Mouse (Mus musculus) C2C12 (cell line): ENCODE measurements around the gene Irf2. TPM values are rescaled to one million over a fixed set of nuclear protein-coding genes. Genes with fewer than 3 reads are reported as not detected.

Experiments used
- H3K27me3 ChIP-seq: one replicate; pipeline ENCODE4 v1.6.1; 2011; ENCODE audit not compliant: control insufficient read depth, insufficient read depth, insufficient read length
- H3K36me3 ChIP-seq: one replicate; pipeline ENCODE4 v1.6.1; 2011; ENCODE audit not compliant: control insufficient read depth, insufficient read depth
- H3K4me3 ChIP-seq: one replicate; pipeline ENCODE4 v1.5.1; 2011; ENCODE audit warnings: mild to moderate bottlenecking, control low read depth; ENCODE audit not compliant: poor library complexity, insufficient read depth, severe bottlenecking
- H3K79me2 ChIP-seq: one replicate; pipeline ENCODE4 v1.6.1; 2011; ENCODE audit not compliant: control insufficient read depth, insufficient read depth
- H3K79me3 ChIP-seq: one replicate; pipeline ENCODE4 v1.6.1; 2011; ENCODE audit warnings: low read depth, control low read depth
- H3ac ChIP-seq: one replicate; pipeline ENCODE3; 2011; ENCODE audit warnings: low read depth; ENCODE audit not compliant: control insufficient read depth, insufficient read length
- CEBPB ChIP-seq: IDR thresholded peaks from one replicate; pipeline ENCODE4 v1.6.1; 2011; ENCODE audit warnings: low read depth, mild to moderate bottlenecking, control low read depth, moderate library complexity
- CTCF ChIP-seq: IDR thresholded peaks from one replicate; pipeline ENCODE4 v1.5.1; 2011; ENCODE audit not compliant: control insufficient read depth, insufficient read depth, insufficient read length
- FOSL1 ChIP-seq: IDR thresholded peaks from one replicate; pipeline ENCODE4 v1.8.0; 2011; ENCODE audit warnings: mild to moderate bottlenecking, low read length; ENCODE audit not compliant: poor library complexity, insufficient read depth, severe bottlenecking
- MAX ChIP-seq: IDR thresholded peaks from one replicate; pipeline ENCODE4 v1.6.1; 2011; ENCODE audit warnings: mild to moderate bottlenecking, control low read depth
- MYOD1 ChIP-seq: IDR thresholded peaks from one replicate; pipeline ENCODE4 v1.6.1; 2011; ENCODE audit warnings: low read depth; ENCODE audit not compliant: control insufficient read depth, insufficient read length
- MYOG ChIP-seq: IDR thresholded peaks from one replicate; pipeline ENCODE4 v1.6.1; 2011; ENCODE audit not compliant: control insufficient read depth, insufficient read length; ENCODE audit errors: extremely low read depth
- USF1 ChIP-seq: IDR thresholded peaks from one replicate; pipeline ENCODE4 v1.6.1; 2011; ENCODE audit warnings: low read depth, mild to moderate bottlenecking, control low read depth, moderate library complexity
- polyA plus RNA-seq: library from polyadenylated mRNA; unstranded; fragments of >200 nt; fragmentation: generic; extraction: Trizol; gene quantifications from one replicate; pipeline ENCODE4 v1.2.1, GENCODE M21; 2012; ENCODE audit warnings: missing spikeins

Gene Irf2
- polyA plus RNA-seq, 1 experiment = 7.6 TPM

GRCm38 (mm10) chr8:46840791-46841190 lies 101.3 kb downstream of the Irf2 start:
- H3K4me3 ChIP-seq = no peak overlapping the region
- TF ChIP-seq FOSL1 (no peak), MYOD1 (no peak), CTCF (no peak), MAX (no peak), MYOG (no peak), USF1 (no peak), CEBPB (no peak)
- no peaks in the 10 kb centered on the region for H3K27me3 ChIP-seq
- no peaks in the 10 kb centered on the region for H3K79me2 ChIP-seq
- H3K79me3 ChIP-seq = no peaks in the 10 kb centered on the region
- no peak overlapping the region for H3ac ChIP-seq
- peaks cover 26% of the 10 kb centered on the region for H3K36me3 ChIP-seq

GRCm38 (mm10) chr8:46842676-46843181 lies 103.2 kb downstream of the Irf2 start:
- H3K27me3 ChIP-seq = no peaks in the 10 kb centered on the region
- H3K4me3 ChIP-seq = no peak overlapping the region
- H3K79me3 ChIP-seq = no peaks in the 10 kb centered on the region
- peaks cover 35% of the 10 kb centered on the region for H3K36me3 ChIP-seq
- TF ChIP-seq MAX = no peak
- no peak for TF ChIP-seq CEBPB
- no peak for TF ChIP-seq MYOG
- TF ChIP-seq MYOD1 = no peak
- TF ChIP-seq USF1 = no peak
- no peak for TF ChIP-seq CTCF
- no peak for TF ChIP-seq FOSL1
- H3K79me2 ChIP-seq = no peaks in the 10 kb centered on the region
- no peak overlapping the region for H3ac ChIP-seq

- TF ChIP-seq MYOD1 = no peak
- no peak for TF ChIP-seq MYOG
- no peak for TF ChIP-seq CEBPB
- TF ChIP-seq USF1 = no peak
- TF ChIP-seq CTCF = no peak
- no peak for TF ChIP-seq MAX
- no peak for TF ChIP-seq FOSL1
- H3K79me3 ChIP-seq = no peaks in the 10 kb centered on the region
- no peaks in the 10 kb centered on the region for H3K79me2 ChIP-seq
- no peaks in the 10 kb centered on the region for H3K27me3 ChIP-seq
- H3ac ChIP-seq = no peak overlapping the region
- H3K36me3 ChIP-seq = peaks cover 34% of the 10 kb centered on the region
- no peak overlapping the region for H3K4me3 ChIP-seq
These were observed 104.3 kb downstream of the Irf2 start for GRCm38 (mm10) chr8:46843855-46844254.

GRCm38 (mm10) chr8:46844371-46844973 lies 104.9 kb downstream of the Irf2 start:
- Histone ChIP-seq H3ac (no peak overlapping the region), H3K79me2 (no peaks in the 10 kb centered on the region), H3K4me3 (no peak overlapping the region), H3K79me3 (no peaks in the 10 kb centered on the region), H3K27me3 (no peaks in the 10 kb centered on the region), H3K36me3 (peaks cover 34% of the 10 kb centered on the region)
- TF ChIP-seq FOSL1 (no peak), USF1 (no peak), MYOD1 (no peak), CTCF (no peak), MYOG (no peak), MAX (no peak)

- no peak overlapping the region for H3K4me3 ChIP-seq
These were observed 105.6 kb downstream of the Irf2 start for GRCm38 (mm10) chr8:46844974-46845774.

More at GRCm38 (mm10) chr8:46844974-46845774, 105.6 kb downstream of the Irf2 start:
- TF ChIP-seq MAX (no peak), MYOG (no peak), MYOD1 (no peak), USF1 (no peak), FOSL1 (no peak), CEBPB (no peak), CTCF (no peak)
- peaks cover 34% of the 10 kb centered on the region for H3K36me3 ChIP-seq
- no peaks in the 10 kb centered on the region for H3K79me2 ChIP-seq
- H3K27me3 ChIP-seq = no peaks in the 10 kb centered on the region
- H3ac ChIP-seq = no peak overlapping the region
- no peaks in the 10 kb centered on the region for H3K79me3 ChIP-seq
